Mouse (Mus musculus) embryo, embryonic 10 days (tissue): ENCODE data around the gene Mb21d2.
A peak's percentile ranks its signal among the peaks of the same experiment; 100 is the strongest.

Experiments
- DNase-seq: peaks from one replicate; pipeline ENCODE4 v3.0.0-alpha.2; 2015; ENCODE audit warnings: low spot score

Gene Mb21d2

DNA sequence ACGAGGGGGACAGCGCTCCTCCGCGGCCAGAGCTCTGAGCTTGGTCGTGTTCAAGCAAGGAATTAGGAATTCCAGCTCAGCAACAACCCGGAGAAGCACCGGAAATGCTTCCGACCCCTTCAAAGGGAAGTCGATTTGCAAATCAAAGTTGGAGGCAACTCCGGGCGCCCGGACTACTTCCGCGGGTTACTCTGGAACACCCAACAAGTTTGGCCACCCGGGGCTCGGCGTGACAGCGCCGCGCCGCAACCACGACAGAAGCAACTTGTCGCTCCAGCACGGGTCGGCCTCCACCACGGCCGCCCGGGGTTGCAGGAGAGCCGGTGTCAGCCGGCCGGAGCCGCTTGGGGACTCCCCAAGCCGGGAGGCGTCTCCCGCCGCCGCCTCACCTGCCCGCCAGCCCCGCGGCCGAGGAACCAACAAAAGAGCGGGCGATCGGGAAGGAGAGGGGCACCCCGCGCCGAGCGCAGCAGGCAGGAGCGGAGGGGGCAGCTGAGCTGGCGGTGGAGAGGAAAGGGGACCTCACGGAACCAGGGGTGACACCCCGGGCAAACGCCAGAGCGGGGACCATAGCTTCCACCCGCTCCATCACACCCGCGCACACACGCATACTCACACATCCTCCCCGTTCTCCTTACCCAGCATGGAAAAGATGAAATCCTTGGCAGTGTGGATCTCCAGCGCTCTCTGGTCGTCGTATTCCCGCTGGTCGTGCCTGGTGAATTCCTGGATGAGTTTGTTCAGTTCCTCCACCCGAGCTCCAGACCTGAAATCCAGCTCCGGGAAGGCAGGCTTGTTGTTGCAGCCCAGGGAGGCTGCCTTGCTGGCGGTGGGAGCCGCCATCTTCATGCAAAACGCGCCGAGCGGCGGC lies at the start of gene Mb21d2:
Mb21d2 (minus strand) TSS at position 859 of the 871 bp plus-strand sequence.
- DNase-seq: peak; percentile 77

DNA sequence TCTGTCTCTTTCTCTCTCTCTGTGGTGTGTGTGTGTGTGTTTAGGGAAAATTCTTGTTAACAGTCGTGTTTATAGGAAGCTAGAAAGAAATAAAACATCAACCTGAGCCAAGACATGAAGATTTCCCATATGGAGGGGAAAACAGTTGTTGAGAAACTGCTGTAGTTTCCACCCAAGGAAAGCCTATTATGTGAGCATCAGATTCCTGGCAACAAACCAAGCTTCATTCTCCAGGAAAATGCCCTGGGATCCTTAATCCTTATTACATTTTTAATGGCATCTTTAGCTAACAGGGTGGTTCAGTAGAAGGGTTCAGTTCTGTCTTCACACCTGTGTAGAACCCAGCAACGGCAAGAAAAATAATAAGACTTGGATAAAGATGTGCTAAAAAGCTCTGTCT lies 36.8 kb upstream of the Mb21d2 start:
- DNase-seq: no peak

DNA sequence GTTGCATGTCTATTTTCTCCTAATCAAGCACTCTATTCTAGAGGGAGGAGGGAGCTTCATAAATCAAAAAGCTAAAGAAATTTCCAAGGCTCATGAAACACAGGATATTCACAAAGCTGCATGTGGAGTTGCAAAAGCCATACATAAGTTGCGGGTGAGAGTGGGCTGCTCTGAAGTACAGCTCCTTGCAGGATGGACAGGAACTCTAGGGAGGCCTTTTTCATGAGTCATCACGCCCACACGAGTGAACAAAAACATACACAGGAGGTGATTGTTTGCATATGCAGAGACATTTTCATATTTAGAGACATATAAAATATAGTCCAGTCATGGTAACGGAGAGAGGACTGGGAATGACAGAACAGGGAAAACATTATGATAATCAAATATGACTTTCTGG lies 34.6 kb upstream of the Mb21d2 start:
- DNase-seq: no peak

DNA sequence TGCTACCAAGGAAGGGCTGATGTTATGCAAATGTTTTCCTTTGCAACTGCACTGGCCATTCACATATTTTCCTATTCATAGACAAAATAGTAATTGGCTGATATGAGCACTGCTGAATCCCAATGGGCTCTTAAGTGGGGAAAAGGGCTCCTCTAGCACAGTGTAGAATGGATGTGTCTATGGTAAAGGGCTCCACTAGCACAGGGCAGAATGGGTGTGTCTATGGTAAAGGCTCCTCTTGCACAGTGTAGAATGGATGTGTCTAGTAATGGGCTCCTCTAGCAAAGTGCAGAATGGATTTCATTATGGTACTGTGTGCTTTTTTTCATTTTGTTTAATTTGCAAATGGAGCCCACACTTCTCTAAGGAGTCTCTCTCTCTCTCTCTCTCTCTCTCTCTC lies 33.5 kb upstream of the Mb21d2 start:
- DNase-seq: no peak

DNA sequence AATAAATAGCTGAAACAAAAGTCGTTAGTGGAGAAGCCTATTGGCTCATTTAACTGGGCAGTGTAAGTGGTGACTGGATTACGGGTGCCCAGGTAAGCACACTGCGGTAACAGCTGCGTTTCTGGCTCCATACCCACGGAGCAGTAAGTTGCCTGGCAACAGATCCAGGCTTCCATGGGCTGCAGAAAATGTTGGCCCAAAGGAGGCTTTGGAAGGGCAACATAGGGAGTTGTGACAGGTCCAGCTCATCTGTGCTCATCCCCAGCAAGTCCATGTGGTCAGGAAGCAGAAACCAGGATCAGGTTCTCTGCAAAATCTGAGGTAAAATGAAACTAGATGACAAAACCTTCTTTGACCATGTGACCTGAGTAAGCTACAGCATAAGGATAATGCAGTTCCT lies 20.3 kb upstream of the Mb21d2 start:
- no peak for DNase-seq

DNA sequence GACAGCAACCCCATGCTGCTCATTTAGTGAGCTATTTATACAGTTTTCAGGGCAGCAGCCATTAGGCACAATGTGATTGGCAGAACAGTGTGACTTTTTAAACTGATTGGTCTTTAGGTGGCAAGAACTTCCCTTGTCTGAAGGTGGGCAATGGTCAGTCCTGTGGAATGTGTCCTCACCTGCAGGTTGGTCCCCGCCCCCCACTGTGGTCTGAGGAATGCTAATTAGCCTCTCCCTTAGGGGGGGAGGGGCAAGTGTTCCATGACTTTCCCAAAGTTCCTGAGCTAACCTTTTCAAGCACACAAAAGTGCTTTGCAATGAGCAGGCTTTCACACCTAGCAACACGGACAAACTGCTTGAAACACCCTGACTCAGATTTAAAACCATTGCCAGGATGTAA lies 13.8 kb upstream of the Mb21d2 start:
- DNase-seq: no peak

DNA sequence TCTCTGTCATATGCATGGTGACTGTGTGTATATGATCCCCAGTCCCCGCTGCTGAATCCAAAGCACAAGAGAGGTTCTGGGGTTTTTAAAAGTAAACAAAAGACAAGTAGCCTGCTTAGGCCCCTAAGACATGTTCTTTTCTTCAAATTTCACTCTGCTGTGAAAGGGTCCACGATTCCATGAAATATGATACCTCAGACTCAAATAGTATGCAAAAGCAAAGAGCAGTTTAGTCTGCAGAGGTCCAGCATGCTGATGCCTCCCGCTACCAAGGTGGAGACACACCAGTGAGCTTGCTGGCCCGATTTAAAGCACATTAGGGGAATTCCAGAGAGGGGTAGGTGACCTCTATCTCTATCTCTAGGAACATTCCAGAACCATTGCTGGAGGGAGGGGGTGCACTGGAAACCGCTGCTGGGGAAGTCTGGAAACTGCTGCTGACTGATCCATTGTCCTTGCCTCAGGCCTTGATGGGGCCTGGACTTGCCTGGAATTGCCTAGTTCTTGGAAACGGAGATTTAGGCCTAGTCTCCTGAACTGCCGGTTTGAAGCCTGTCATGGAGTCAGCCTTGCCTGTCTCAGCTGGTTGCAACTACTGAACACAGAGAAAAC lies 6.8 kb upstream of the Mb21d2 start:
- DNase-seq: no peak

DNA sequence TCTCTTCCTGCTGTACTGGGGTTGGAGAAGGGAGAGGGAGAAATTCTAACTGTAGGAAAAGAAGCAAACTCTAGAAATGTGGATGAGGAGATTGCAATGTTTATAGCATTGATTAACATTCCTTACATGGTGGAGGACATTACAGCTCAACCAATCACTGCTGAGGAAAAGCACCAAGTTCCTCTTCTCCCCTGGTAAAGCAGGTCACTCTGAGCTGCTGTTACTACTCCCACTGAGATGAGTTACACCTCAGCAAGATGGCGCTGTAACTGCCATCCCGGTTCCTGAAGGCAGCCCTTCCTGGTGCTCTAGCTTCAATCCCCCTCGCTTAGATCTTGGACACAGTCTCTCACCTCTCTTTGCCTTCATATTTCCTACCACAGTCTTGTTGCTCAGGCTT lies 6.2 kb upstream of the Mb21d2 start:
- DNase-seq: no peak

DNA sequence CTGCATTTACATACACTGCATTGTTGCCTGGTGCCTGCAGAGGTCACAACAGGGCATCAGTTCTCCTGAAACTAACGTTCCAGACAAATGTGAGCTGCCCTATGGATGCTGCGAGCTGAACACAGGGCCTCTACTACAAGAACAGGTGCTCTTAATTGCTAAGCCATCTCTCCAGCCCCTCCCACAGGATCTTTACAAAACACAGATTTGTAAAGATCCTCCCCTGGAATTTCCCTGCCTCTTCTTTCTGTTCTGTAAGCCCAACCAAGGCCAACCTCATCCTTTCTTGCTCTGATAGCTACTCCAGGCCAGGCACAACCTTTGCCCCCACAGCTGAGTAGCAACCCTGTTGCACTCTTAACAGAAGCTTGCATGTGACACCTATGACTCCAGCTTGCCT lies 1.7 kb upstream of the Mb21d2 start:
- no peak for DNase-seq

DNA sequence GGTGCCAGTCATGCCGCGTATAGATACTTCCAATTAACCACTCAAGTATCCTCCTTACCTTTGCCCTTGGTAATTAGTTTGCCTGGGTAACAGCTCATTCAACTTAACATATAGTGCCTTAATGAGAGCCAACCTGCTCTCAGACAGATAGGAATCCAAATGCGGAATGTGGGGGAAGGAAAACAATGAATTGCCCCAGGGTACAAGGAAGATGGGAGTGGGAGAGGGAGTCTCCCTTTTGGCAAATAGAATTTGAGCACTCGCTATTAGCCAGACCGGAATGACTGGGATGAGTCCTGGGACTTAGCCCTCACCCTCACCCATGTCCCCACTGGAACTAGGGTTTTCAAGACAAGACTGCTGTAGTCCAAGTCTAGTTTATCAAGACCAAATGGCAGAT lies 953 bp upstream of the Mb21d2 start:
- DNase-seq: no peak

DNA sequence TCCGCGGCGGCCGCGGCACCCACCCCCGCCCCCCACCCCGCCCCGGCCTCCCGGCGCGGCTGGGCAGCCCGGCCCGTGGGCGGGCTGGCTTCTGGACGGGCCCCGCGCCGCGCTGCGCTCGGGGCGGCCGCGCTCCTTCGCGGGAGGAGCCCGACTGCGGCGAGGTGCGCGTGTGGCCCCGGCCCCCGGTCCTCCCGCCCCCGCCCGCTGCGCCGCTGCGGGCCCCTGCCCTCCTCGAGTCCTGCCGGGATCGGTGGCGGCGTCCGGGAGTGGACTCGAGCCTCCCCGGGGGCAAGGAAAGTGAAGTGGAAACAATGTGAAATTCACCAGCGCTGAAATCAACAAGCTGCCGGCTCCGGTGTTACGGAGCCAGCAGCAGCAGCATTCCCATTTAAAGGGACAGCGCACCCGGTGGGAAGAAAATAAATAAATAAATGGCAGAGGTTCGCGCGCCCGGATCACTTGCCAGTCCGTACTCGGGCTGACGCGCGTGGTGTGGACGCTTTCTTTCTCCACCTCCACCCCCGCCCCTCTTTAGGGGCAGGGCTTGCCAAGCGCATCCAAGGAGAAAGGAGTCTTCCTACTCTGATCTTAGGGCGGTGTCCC lies 316 bp upstream of the Mb21d2 start:
- peak; percentile 69 for DNase-seq

DNA sequence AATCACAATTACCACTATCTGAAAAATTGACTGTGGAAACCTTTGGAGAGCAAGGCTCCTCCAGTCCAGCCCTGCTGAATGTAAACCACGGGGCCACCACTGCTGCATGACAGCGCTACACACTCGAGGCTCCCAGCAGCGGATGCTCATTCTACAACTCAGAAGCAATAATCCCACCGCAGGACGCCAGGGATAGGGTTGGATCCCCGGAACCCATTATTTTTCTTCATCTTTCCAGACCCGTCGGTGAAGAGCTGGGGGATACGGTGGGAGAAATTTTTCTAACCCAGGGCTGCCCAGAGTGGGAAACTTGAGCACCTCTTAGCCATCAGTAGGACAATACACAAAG lies 1.0 kb downstream of the Mb21d2 start:
- peak; percentile 78 for DNase-seq

DNA sequence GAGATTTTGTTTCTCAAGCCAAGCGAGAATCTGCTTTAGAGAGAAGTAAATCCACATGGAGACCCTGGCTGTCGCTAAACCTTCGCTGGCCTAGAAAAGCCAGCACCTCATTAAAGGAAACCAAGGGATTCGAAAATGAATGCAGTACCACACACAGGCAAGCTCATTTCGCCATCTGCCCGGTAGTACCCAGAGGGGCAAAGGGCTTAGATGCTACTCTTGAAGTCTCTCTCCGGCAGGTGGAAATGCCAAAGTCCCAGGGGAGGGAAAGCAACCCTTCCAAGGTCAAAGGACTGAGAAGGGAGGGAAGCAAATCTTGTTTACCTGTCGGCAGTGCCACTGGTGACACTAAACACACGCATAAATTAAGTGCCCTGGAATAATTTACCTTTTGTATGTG lies 2.1 kb downstream of the Mb21d2 start:
- DNase-seq: no peak

DNA sequence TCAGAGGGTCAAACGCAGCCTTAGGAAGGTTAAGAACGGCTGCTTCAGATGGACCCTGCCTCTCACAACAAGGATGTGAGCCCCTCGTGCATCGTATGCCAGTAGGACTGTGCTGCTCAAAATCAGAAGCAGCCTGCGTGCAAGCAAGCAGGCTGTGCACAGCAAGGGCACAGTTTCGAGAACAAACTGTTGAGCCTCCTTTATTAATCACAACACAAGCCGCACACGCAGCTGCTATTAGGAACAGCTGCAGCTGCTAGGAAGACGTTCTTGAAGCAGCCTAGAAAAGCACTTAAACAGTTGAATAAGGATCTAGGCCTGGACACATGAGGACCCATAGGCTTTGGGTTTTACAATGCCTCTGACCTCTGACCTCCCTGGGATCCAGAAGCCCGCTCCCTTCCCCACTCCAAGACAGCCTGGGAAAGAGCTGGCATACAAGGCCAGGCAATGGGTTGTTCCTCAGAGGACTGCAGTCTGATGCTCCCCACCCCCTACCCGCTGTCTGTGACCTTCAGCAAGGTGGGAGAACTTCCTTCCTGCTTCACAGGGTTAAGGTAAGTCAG lies 10.1 kb downstream of the Mb21d2 start:
- peak; percentile 27 for DNase-seq

DNA sequence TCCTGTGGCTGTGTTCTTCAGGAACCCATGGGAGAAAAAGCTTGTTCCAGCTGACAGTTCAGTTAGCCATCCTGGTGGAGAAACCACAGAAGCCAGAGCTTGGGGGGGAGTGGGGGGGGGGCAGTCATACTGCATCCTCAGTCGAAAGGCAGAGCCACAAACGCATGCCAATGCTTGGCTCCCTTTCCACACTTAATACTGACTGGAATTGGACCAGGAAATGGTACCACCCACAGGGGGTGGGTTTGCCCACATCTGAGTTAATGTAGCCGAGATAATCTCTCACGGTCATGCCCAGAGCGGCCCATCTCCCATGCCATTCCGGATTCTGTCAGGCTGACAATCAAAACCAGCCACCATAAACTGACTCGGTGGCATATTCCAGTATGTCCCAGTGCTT lies 14.1 kb downstream of the Mb21d2 start:
- no peak for DNase-seq

DNA sequence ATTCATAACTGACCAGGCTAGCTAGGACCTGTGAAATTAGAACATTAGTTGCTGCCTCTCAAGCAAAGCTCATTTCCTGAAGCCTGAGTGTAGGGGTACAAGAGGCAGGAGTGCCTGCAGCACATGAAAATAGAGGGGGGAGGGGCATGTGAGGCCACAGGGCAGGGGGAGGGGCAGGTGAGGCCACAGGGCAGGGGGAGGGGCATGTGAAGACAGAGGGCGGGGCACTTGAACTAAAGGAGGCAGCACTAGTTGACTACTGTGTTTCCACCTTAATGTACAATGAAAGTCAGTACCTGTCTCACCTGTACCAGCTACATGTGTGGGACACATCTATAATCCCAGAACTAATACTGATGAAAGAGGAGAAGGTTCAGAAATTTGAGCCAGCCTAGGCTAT lies 14.8 kb downstream of the Mb21d2 start:
- no peak for DNase-seq

DNA sequence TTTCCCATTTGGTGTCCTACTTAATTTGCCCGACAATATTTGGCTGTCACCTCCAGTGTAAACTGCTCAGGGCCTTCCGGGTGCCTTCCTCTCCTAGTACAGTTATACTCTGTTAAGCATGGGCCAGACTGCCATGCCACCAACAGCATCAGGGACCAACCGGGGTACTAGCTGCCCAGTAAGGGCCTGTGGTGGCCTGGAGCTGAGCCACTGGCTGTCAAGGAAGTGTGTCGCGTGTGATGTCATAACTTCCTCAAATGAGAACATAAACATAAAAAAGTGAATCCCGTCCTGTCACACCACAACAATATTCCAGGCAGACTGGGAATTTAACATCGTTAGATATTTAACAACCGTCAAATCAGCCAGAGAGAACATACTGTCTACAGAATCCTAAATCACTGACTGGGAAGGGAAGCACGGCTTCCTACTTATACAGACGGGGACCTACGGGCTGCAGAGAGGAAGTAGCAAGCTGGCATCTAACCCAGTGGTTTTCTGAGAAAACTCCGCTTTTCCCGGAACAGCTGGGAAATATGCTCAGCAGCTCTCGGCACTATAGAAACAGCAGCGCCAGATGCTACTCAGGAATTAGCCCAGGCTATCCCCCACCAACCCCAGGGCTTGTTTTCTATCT lies 17.9 kb downstream of the Mb21d2 start:
- no peak for DNase-seq

DNA sequence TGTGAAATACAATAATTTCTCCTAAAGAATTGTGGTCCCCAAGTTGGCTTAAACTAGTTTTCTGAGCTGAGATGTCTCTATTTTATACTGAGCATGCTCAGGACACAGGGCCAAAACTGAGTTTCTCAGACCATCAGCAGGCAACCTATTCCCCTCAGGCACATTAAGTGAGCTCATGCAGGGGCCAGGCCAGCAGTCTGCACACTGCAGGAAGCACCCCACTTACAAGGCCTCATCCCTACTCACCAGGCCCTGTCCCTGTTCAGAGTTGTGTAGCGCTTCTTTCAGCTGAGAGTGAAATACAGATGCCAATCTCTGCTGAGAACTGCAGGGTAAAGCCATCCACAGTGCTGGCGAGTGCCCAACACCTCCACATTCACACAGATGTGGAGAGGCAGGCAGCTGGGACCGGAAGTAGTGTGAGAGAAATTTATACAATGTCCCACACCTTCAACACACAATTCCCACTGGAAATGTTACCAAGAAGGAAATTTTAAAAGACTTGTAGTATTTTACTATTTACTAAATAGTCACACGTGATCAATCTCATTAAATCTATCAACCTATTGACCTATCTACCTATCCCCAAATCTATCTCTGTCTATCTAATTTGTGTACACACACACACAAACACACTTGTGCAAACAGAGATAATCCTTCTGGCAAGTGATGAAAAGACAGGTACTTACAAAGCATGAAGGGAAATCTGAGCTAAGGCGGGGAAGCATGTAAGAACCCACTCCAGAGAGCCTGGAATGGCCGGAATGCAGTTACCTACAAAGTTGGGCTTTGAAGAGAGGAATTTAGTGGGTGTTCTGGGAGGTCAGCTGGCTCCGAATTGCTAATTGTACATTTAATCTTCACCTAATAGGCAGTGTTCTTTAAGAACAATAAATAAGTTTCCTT lies 22.9 kb downstream of the Mb21d2 start:
- DNase-seq: no peak

DNA sequence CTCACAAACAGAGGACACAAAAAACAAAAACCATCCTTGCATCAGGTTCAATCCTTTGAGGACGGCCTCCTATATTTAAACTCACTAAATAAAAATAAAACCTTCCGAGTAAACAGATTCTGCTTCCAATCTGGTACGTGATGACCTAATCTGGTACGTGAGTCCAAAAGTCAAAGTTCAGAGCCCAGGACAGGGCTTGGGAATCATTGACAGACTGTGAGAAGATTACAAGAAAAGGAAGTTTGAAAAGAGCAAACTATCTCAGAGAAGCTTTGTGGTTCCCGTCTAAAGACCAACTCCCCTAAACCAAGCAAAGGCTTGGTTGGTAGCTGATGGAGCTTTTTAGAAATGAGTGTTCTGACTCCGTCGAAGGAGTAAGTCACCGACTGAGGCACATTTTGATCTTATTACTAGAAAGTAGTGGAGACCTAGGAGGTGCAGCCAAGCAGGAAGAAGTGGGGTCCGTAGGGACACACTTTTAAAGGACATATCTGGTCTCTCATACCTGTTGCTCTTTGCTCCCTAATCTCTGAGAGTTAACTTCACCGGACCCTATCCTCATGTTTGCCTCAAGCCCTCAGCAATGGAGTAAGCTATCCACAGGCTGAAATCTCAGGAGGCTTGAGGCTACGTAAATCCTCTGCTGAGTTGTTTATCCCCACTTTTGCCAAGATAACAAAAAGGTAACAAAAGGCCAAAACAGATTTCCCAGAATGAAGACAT lies 23.7 kb downstream of the Mb21d2 start:
- DNase-seq: no peak

DNA sequence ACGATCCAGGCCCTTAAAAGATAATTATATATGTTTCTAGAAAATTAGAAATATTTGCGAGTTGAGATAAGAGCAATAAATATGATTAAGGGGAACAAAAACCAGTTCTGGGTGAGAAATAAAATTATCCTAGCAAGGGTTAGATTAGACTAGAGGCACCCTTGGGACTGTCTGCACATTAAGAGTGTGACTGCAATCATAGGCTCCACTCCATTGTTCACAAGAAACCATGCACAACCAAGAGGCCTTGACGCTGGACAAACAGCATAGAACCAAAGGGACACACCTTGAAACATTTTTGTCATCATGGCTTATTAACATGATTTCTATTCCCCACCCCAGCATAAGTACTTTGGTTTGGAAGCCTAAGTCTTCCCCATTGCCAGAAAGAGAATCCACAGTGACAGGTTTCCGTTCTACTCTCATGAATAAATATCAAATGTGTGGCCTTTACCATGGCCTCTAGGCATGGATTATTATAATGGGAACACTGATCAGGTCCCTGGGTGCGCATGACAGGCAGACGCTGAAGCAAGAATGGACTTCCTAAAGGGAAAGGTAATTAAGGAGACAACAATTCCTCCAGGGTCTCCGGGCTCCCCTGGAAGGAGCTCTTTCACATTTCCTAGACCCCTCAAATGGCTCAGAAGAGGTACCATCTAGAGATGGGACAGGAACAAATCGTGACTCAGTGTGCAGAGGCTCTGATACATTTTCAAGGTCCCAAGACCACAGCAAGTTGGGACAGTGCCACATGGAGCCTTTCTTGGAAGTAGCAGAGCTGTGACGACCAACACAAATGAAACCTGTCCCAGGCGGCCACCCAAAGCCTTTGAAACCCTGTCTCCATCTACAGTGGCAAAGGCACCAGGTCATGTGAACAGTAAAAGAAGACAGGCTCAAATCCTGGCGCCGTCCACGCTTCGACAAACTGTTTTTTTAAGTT lies 26.6 kb downstream of the Mb21d2 start:
- no peak for DNase-seq
